Mouse (Mus musculus) hindbrain, embryonic 13.5 days (tissue): ENCODE measurements around the gene Ppfibp1. TPM values are rescaled to one million over a fixed set of nuclear protein-coding genes. Genes with fewer than 3 reads are reported as not detected.
"Not testable (repeated sequence)": the region's sequence is repeated elsewhere in the genome, so short reads cannot be mapped to it uniquely, and the experiment has no call there.

Experiments
- ATAC-seq: fragments of 200-750 bp; cut with Nextera tagmentation; 2 replicates; pipeline ENCODE4 v1.8.0; 2017; ENCODE audit warnings: moderate TSS enrichment; ENCODE audit not compliant: low FRiP score
- H3K27ac ChIP-seq: fragments of 300-500 bp; sonication (generic); 2 replicates; pipeline ENCODE4 v1.5.1; 2015; ENCODE audit warnings: inconsistent platforms, mild to moderate bottlenecking, moderate library complexity
- H3K27me3 ChIP-seq: fragments of 300-500 bp; sonication (generic); 2 replicates; pipeline ENCODE4 v1.6.1; 2015; ENCODE audit warnings: mild to moderate bottlenecking, inconsistent platforms
- H3K36me3 ChIP-seq: fragments of 300-500 bp; sonication (generic); 2 replicates; pipeline ENCODE4 v1.6.1; 2015; ENCODE audit warnings: mild to moderate bottlenecking, inconsistent platforms
- H3K4me1 ChIP-seq: fragments of 300-500 bp; sonication (generic); replicated peaks from 2 replicates; pipeline ENCODE4 v1.6.1; 2015; ENCODE audit warnings: inconsistent platforms
- H3K4me2 ChIP-seq: fragments of 300-500 bp; sonication (generic); 2 replicates; pipeline ENCODE4 v1.6.1; 2015; ENCODE audit warnings: inconsistent platforms, mild to moderate bottlenecking, moderate library complexity
- H3K4me3 ChIP-seq: fragments of 300-500 bp; sonication (generic); 2 replicates; pipeline ENCODE4 v1.5.1; 2015; ENCODE audit warnings: mild to moderate bottlenecking, inconsistent platforms
- H3K9ac ChIP-seq: fragments of 300-500 bp; sonication (generic); 2 replicates; pipeline ENCODE4 v1.6.1; 2015; ENCODE audit warnings: mild to moderate bottlenecking, inconsistent platforms
- H3K9me3 ChIP-seq: fragments of 300-500 bp; sonication (generic); 2 replicates; pipeline ENCODE4 v1.6.1; 2016; ENCODE audit warnings: inconsistent platforms
- WGBS: fragments of 180-500 bp; shearing (Covaris S2); methylation state at CpG from one replicate; pipeline ENCODE4 v1.1.7; 2015; 5-methylcytosine and 5-hydroxymethylcytosine counted together
- polyA plus RNA-seq: library from polyadenylated mRNA; unstranded; fragments of >200 nt; fragmentation: Nextera tagmentation; extraction: Ambion mirVana; gene quantifications from 2 replicates; pipeline ENCODE4 v1.2.1, GENCODE M21; 2015

Ppfibp1 gene
- polyA plus RNA-seq, 1 experiment from 2014 or later: 14.7 TPM

- Histone ChIP-seq H3K27ac (no peak overlapping the region), H3K4me1 (no peaks in the 10 kb centered on the region), H3K27me3 (no peaks in the 10 kb centered on the region), H3K36me3 (no peaks in the 10 kb centered on the region), H3K9me3 (no peaks in the 10 kb centered on the region), H3K4me2 (no peak overlapping the region), H3K9ac (no peak overlapping the region), H3K4me3 (no peak overlapping the region)
- ATAC-seq: no peak
- WGBS: 92% methylated on average over 2 of the region's 2 CpGs
Observed at GRCm38 (mm10) chr6:146863154-146863553, 25.1 kb upstream of the Ppfibp1 start.

GRCm38 (mm10) chr6:146864370-146864769, 23.9 kb upstream of the Ppfibp1 start:
- not testable (repeated sequence) for H3K4me2 ChIP-seq, H3K4me1 ChIP-seq, ATAC-seq, H3K9ac ChIP-seq, H3K27ac ChIP-seq, H3K36me3 ChIP-seq, H3K4me3 ChIP-seq, H3K27me3 ChIP-seq, H3K9me3 ChIP-seq
- 92% methylated on average over 3 of the region's 5 CpGs for WGBS

GRCm38 (mm10) chr6:146865701-146866100, 22.6 kb upstream of the Ppfibp1 start:
- WGBS: 83% methylated on average over 4 of the region's 4 CpGs
- H3K9ac ChIP-seq: no peak overlapping the region
- H3K4me1 ChIP-seq: no peaks in the 10 kb centered on the region
- no peak overlapping the region for H3K4me3 ChIP-seq
- no peak overlapping the region for H3K4me2 ChIP-seq
- no peak overlapping the region for H3K27ac ChIP-seq
- no peaks in the 10 kb centered on the region for H3K36me3 ChIP-seq
- ATAC-seq: no peak
- no peaks in the 10 kb centered on the region for H3K27me3 ChIP-seq
- H3K9me3 ChIP-seq: no peaks in the 10 kb centered on the region

- 97% methylated on average over 4 of the region's 4 CpGs for WGBS
- no peaks in the 10 kb centered on the region for H3K4me1 ChIP-seq
- ATAC-seq: no peak
- no peaks in the 10 kb centered on the region for H3K36me3 ChIP-seq
- no peak overlapping the region for H3K9ac ChIP-seq
- no peak overlapping the region for H3K27ac ChIP-seq
- peaks cover 3% of the 10 kb centered on the region; the same call in 1 of the 2 replicates for H3K9me3 ChIP-seq
- no peaks in the 10 kb centered on the region for H3K27me3 ChIP-seq
- no peak overlapping the region for H3K4me3 ChIP-seq
- no peak overlapping the region for H3K4me2 ChIP-seq
Observed at GRCm38 (mm10) chr6:146871975-146872374, 16.3 kb upstream of the Ppfibp1 start.

GRCm38 (mm10) chr6:146874415-146874814, 13.9 kb upstream of the Ppfibp1 start:
- WGBS: 87% methylated on average over 6 of the region's 6 CpGs

GRCm38 (mm10) chr6:146876820-146877219, 11.5 kb upstream of the Ppfibp1 start:
- Histone ChIP-seq H3K9me3 (peaks cover 6% of the 10 kb centered on the region; the same call in 1 of the 2 replicates), H3K27me3 (no peaks in the 10 kb centered on the region), H3K4me3 (no peak overlapping the region), H3K9ac (no peak overlapping the region), H3K4me1 (no peaks in the 10 kb centered on the region), H3K4me2 (no peak overlapping the region), H3K27ac (no peak overlapping the region), H3K36me3 (no peaks in the 10 kb centered on the region)
- WGBS: 89% methylated on average over 2 of the region's 2 CpGs
- no peak for ATAC-seq

More at GRCm38 (mm10) chr6:146874415-146874814, 13.9 kb upstream of the Ppfibp1 start:
- no peak overlapping the region for H3K4me3 ChIP-seq
- no peak overlapping the region for H3K9ac ChIP-seq
- no peaks in the 10 kb centered on the region for H3K27me3 ChIP-seq
- no peaks in the 10 kb centered on the region for H3K4me1 ChIP-seq
- ATAC-seq: no peak
- H3K27ac ChIP-seq: no peak overlapping the region
- H3K4me2 ChIP-seq: no peak overlapping the region
- H3K9me3 ChIP-seq: peaks cover 6% of the 10 kb centered on the region; the same call in 1 of the 2 replicates
- H3K36me3 ChIP-seq: no peaks in the 10 kb centered on the region

GRCm38 (mm10) chr6:146877425-146878045, 10.8 kb upstream of the Ppfibp1 start:
- Histone ChIP-seq H3K4me2 (no peak overlapping the region), H3K9ac (no peak overlapping the region), H3K4me3 (no peak overlapping the region), H3K36me3 (no peaks in the 10 kb centered on the region), H3K27ac (no peak overlapping the region), H3K4me1 (no peaks in the 10 kb centered on the region), H3K9me3 (peaks cover 6% of the 10 kb centered on the region; the same call in 1 of the 2 replicates), H3K27me3 (no peaks in the 10 kb centered on the region)
- ATAC-seq: no peak
- 92% methylated on average over 12 of the region's 12 CpGs for WGBS

- WGBS: 38% methylated on average over 10 of the region's 10 CpGs
- no peak overlapping the region for H3K4me2 ChIP-seq
Observed at GRCm38 (mm10) chr6:146878926-146879325, 9.4 kb upstream of the Ppfibp1 start.

GRCm38 (mm10) chr6:146879856-146880255, 8.4 kb upstream of the Ppfibp1 start:
- 90% methylated on average over 9 of the region's 9 CpGs for WGBS
- no peak overlapping the region for H3K9ac ChIP-seq
- H3K36me3 ChIP-seq: no peaks in the 10 kb centered on the region
- no peak overlapping the region for H3K4me3 ChIP-seq
- H3K9me3 ChIP-seq: peaks cover 6% of the 10 kb centered on the region; the same call in 1 of the 2 replicates
- no peaks in the 10 kb centered on the region for H3K4me1 ChIP-seq
- no peaks in the 10 kb centered on the region for H3K27me3 ChIP-seq
- no peak for ATAC-seq
- no peak overlapping the region for H3K27ac ChIP-seq
- no peak overlapping the region for H3K4me2 ChIP-seq

More at GRCm38 (mm10) chr6:146878926-146879325, 9.4 kb upstream of the Ppfibp1 start:
- Histone ChIP-seq H3K9me3 (peaks cover 6% of the 10 kb centered on the region; the same call in 1 of the 2 replicates), H3K36me3 (no peaks in the 10 kb centered on the region), H3K4me1 (no peaks in the 10 kb centered on the region), H3K27ac (no peak overlapping the region), H3K4me3 (no peak overlapping the region), H3K9ac (no peak overlapping the region), H3K27me3 (no peaks in the 10 kb centered on the region)
- no peak for ATAC-seq

GRCm38 (mm10) chr6:146880296-146880695, 8.0 kb upstream of the Ppfibp1 start:
- Histone ChIP-seq H3K9ac (no peak overlapping the region), H3K27ac (no peak overlapping the region), H3K9me3 (peaks cover 6% of the 10 kb centered on the region; the same call in 1 of the 2 replicates), H3K27me3 (no peaks in the 10 kb centered on the region), H3K4me2 (no peak overlapping the region), H3K4me3 (no peak overlapping the region), H3K4me1 (no peaks in the 10 kb centered on the region), H3K36me3 (no peaks in the 10 kb centered on the region)
- 84% methylated on average over 4 of the region's 4 CpGs for WGBS
- ATAC-seq: no peak

- Histone ChIP-seq H3K4me1 (peaks cover 9% of the 10 kb centered on the region; the same call in 1 of the 2 replicates), H3K9me3 (peaks cover 1% of the 10 kb centered on the region; the same call in 1 of the 2 replicates), H3K27me3 (no peaks in the 10 kb centered on the region; the same call in 1 of the 2 replicates), H3K4me2 (no peak overlapping the region), H3K27ac (no peak overlapping the region), H3K4me3 (no peak overlapping the region), H3K36me3 (no peaks in the 10 kb centered on the region), H3K9ac (no peak overlapping the region)
- ATAC-seq: no peak
- WGBS: 71% methylated on average over 13 of the region's 13 CpGs
Observed at GRCm38 (mm10) chr6:146881896-146882770, 6.2 kb upstream of the Ppfibp1 start.

GRCm38 (mm10) chr6:146883426-146883825, 4.9 kb upstream of the Ppfibp1 start:
- no peak overlapping the region for H3K27ac ChIP-seq
- H3K4me1 ChIP-seq: peaks cover 12% of the 10 kb centered on the region; the same call in 1 of the 2 replicates
- no peak overlapping the region for H3K4me2 ChIP-seq
- ATAC-seq: no peak
- H3K9ac ChIP-seq: no peak overlapping the region
- H3K9me3 ChIP-seq: no peaks in the 10 kb centered on the region
- no peaks in the 10 kb centered on the region for H3K36me3 ChIP-seq
- WGBS: 56% methylated on average over 2 of the region's 2 CpGs
- no peak overlapping the region for H3K4me3 ChIP-seq
- no peaks in the 10 kb centered on the region; the same call in 1 of the 2 replicates for H3K27me3 ChIP-seq
